Mouse (Mus musculus): ENCODE data around the gene 1600014C23Rik. TPM values are rescaled to one million over a fixed set of nuclear protein-coding genes. Genes with fewer than 3 reads are reported as not detected.

1600014C23Rik gene
- polyA plus RNA-seq, 1 experiment from 2014 or later: not detected

DNA sequence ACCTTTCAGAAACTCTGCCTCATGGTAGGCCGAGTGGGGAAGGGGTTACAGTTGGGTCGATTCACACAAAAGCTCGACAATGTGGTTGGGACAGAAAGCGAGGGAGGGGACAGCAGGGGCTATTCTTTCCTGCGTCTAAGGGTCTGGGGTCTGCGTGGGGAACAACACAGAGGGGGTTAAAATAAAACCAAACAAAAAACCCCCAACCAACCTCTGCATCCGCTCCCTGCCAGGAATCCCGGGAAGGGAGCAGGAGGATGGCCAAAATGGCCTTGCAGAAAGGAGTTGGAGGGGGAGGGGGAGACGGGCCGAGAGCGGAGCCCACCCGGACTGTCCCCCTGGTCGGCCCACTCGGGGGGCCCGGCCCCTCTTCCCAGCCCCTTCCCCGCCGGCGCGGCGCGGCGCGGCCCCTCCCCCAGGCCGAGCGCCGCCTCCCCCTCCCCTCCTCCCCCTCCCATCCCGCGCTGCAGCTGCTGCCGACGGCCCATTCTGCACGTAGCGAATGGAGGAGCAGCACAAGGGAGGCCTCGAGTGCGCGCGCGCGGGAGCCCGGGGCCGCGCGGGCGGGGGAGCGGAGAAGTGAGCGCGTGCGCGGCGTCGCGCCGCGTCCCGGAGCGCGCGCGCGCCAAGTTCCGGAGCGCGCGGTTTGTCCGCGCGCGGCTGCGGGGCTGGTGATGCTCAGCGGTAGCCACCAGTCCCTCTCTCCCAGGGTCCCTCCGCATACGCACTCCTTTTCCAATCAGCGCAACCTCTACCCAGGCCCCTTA, 2.9 kb upstream of the 1600014C23Rik start:
- Histone ChIP-seq H3K4me3 (replicated peaks) (peak overlapping the region; percentile 67), H3K27me3 (peaks cover 46% of the 10 kb centered on the region), H3K36me3 (replicated peaks) (no peaks in the 10 kb centered on the region), H3K9me3 (replicated peaks) (no peaks in the 10 kb centered on the region), H3K27ac (replicated peaks) (peak overlapping the region; percentile 83), H3K4me2 (peak overlapping the region; percentile 97), H3K4me1 (replicated peaks) (peaks cover 48% of the 10 kb centered on the region), H3K9ac (peak overlapping the region; percentile 73)
- under 1% methylated on average over 61 of the region's 72 CpGs for WGBS (ENCODE audit: insufficient replicate concordance)
- peak; percentile 81 for ATAC-seq (ENCODE audit: insufficient read depth)

DNA sequence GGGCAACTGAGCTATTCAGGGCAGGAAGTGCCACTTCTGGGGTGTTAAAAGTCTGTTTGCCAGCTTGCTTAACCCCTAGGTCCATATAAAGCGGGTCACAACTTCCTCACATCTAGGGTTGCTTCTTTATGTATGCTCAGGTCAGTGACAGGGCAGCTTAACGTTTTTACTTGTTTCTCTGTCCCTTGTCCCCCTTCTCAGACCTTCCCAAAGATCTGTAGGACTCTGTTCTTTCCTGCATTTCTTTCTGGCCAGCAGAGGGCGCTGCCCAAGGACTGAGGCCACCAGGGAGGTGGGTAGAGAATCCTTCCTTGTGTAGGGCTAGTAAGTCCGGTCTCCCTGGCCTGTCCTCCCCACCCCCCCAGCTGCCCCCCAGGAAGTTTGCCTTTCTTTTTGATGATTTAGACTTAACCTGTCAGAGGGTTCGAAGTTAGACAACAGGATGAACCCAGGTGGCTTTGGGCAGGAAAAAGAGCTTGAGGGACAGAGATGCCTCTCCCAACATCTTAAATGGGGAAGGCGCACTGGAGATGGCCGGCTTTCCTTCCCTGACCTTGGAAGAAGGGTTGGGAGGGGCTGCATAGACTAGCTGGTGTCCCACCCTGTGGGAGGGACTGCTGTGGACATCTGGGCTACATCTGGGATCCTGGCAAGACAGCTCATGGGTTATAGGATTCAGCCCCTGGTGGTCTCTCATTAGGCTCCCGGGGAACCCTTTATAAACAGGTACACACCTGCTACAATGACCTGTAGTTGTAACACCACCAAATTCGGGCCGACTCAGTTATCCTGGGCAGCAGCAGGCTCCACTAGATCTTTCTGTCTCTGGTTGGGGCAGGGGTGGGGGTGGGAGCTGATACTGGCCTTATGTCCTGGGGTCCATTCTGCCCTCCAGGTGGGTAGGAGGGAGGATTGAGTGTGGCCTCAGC, 2.0 kb upstream of the 1600014C23Rik start:
- H3K4me3 ChIP-seq (replicated peaks): peak overlapping the region; percentile 67
- peak overlapping the region; percentile 83 for H3K27ac ChIP-seq (replicated peaks)
- peak; percentile 47 for ATAC-seq (ENCODE audit: insufficient read depth)
- H3K4me2 ChIP-seq: peak overlapping the region; percentile 97
- peaks cover 54% of the 10 kb centered on the region for H3K27me3 ChIP-seq
- WGBS (ENCODE audit: insufficient replicate concordance): 13% methylated on average over 10 of the region's 10 CpGs
- H3K36me3 ChIP-seq (replicated peaks): no peaks in the 10 kb centered on the region
- H3K9me3 ChIP-seq (replicated peaks): no peaks in the 10 kb centered on the region
- peak overlapping the region; percentile 73 for H3K9ac ChIP-seq
- peaks cover 48% of the 10 kb centered on the region for H3K4me1 ChIP-seq (replicated peaks)

DNA sequence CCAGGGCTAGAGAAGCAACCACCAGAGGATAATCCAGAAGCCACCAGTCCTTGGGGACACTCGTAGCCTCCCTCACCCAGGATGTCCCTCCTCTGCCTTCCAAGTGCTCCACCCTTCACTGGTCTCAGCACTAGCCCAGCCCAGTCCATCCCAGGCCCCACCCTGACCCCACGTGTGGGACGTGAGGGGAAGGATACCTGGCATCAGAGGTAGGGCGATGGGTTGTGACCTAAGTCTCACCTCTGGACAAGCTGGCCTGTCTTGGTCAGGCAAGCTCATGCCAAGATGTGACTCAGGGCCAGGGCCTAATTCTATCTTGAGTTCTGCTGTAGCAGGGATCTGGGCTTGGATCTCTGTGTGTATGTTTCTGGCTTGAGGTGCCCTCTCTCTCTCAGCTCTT, 1.2 kb upstream of the 1600014C23Rik start:
- Histone ChIP-seq H3K9ac (no peak overlapping the region), H3K9me3 (replicated peaks) (no peaks in the 10 kb centered on the region), H3K4me3 (replicated peaks) (no peak overlapping the region), H3K4me1 (replicated peaks) (peaks cover 48% of the 10 kb centered on the region), H3K27me3 (peaks cover 58% of the 10 kb centered on the region), H3K4me2 (no peak overlapping the region), H3K36me3 (replicated peaks) (no peaks in the 10 kb centered on the region), H3K27ac (replicated peaks) (peak overlapping the region; percentile 83; the same call in 1 of the 2 replicates)
- WGBS (ENCODE audit: insufficient replicate concordance): 79% methylated on average over 4 of the region's 4 CpGs
- ATAC-seq (ENCODE audit: insufficient read depth): no peak

- H3K27ac ChIP-seq (replicated peaks): no peak overlapping the region; the same call in 1 of the 2 replicates
- no peak overlapping the region for H3K4me3 ChIP-seq (replicated peaks)
- ATAC-seq (ENCODE audit: insufficient read depth): no peak
- H3K27me3 ChIP-seq: peaks cover 60% of the 10 kb centered on the region
- peaks cover 48% of the 10 kb centered on the region for H3K4me1 ChIP-seq (replicated peaks)
- 40% methylated on average over 3 of the region's 3 CpGs for WGBS (ENCODE audit: insufficient replicate concordance)
- peak overlapping the region; percentile 71 for H3K4me2 ChIP-seq
- H3K9me3 ChIP-seq (replicated peaks): no peaks in the 10 kb centered on the region
- H3K9ac ChIP-seq: no peak overlapping the region
- no peaks in the 10 kb centered on the region for H3K36me3 ChIP-seq (replicated peaks)
These were observed 689 bp upstream of the 1600014C23Rik start for GRCm38 (mm10) chr17:45734333-45734732.

GRCm38 (mm10) chr17:45733038-45733734, 458 bp downstream of the 1600014C23Rik start:
- H3K27me3 ChIP-seq: peaks cover 60% of the 10 kb centered on the region
- H3K9me3 ChIP-seq (replicated peaks): no peaks in the 10 kb centered on the region
- no peak overlapping the region for H3K27ac ChIP-seq (replicated peaks)
- H3K4me1 ChIP-seq (replicated peaks): peaks cover 48% of the 10 kb centered on the region
- ATAC-seq (ENCODE audit: insufficient read depth): no peak
- 61% methylated on average over 19 of the region's 19 CpGs for WGBS (ENCODE audit: insufficient replicate concordance)
- H3K4me2 ChIP-seq: peak overlapping the region; percentile 71
- H3K4me3 ChIP-seq (replicated peaks): peak overlapping the region; percentile 38; the same call in 1 of the 2 replicates
- H3K36me3 ChIP-seq (replicated peaks): no peaks in the 10 kb centered on the region
- H3K9ac ChIP-seq: no peak overlapping the region

GRCm38 (mm10) chr17:45731172-45731864, 2.3 kb downstream of the 1600014C23Rik start:
- Histone ChIP-seq H3K36me3 (replicated peaks) (no peaks in the 10 kb centered on the region), H3K27ac (replicated peaks) (no peak overlapping the region), H3K4me3 (replicated peaks) (no peak overlapping the region), H3K27me3 (peaks cover 52% of the 10 kb centered on the region), H3K9ac (no peak overlapping the region), H3K9me3 (replicated peaks) (no peaks in the 10 kb centered on the region), H3K4me1 (replicated peaks) (peaks cover 47% of the 10 kb centered on the region), H3K4me2 (no peak overlapping the region)
- WGBS (ENCODE audit: insufficient replicate concordance): 25% methylated on average over 9 of the region's 9 CpGs
- ATAC-seq (ENCODE audit: insufficient read depth): no peak

- Histone ChIP-seq H3K9me3 (replicated peaks) (no peaks in the 10 kb centered on the region), H3K36me3 (replicated peaks) (no peaks in the 10 kb centered on the region), H3K4me2 (no peak overlapping the region), H3K27ac (replicated peaks) (no peak overlapping the region), H3K4me1 (replicated peaks) (peaks cover 47% of the 10 kb centered on the region), H3K27me3 (peaks cover 52% of the 10 kb centered on the region), H3K9ac (no peak overlapping the region), H3K4me3 (replicated peaks) (no peak overlapping the region)
- no peak for ATAC-seq (ENCODE audit: insufficient read depth)
- 80% methylated on average over 4 of the region's 4 CpGs for WGBS (ENCODE audit: insufficient replicate concordance)
These were observed 2.9 kb downstream of the 1600014C23Rik start for GRCm38 (mm10) chr17:45730696-45731095.

- peaks cover 43% of the 10 kb centered on the region for H3K27me3 ChIP-seq
- 61% methylated on average over 10 of the region's 10 CpGs for WGBS (ENCODE audit: insufficient replicate concordance)
- no peak overlapping the region for H3K27ac ChIP-seq (replicated peaks)
- no peaks in the 10 kb centered on the region for H3K9me3 ChIP-seq (replicated peaks)
- H3K4me3 ChIP-seq (replicated peaks): no peak overlapping the region
- ATAC-seq (ENCODE audit: insufficient read depth): no peak
- no peak overlapping the region for H3K9ac ChIP-seq
- peaks cover 47% of the 10 kb centered on the region for H3K4me1 ChIP-seq (replicated peaks)
- H3K36me3 ChIP-seq (replicated peaks): no peaks in the 10 kb centered on the region
- H3K4me2 ChIP-seq: no peak overlapping the region
These were observed 4.3 kb downstream of the 1600014C23Rik start for GRCm38 (mm10) chr17:45729387-45729786.

- no peak overlapping the region for H3K4me2 ChIP-seq
- no peak overlapping the region for H3K9ac ChIP-seq
- H3K4me1 ChIP-seq (replicated peaks): peaks cover 45% of the 10 kb centered on the region
- no peaks in the 10 kb centered on the region for H3K9me3 ChIP-seq (replicated peaks)
- H3K27ac ChIP-seq (replicated peaks): 0 out of 2 replicates have a peak overlapping the region, but pooled peaks have one; percentile 1
- H3K27me3 ChIP-seq: peaks cover 36% of the 10 kb centered on the region
- H3K36me3 ChIP-seq (replicated peaks): no peaks in the 10 kb centered on the region
- 69% methylated on average over 8 of the region's 8 CpGs for WGBS (ENCODE audit: insufficient replicate concordance)
- no peak for ATAC-seq (ENCODE audit: insufficient read depth)
- no peak overlapping the region for H3K4me3 ChIP-seq (replicated peaks)
These were observed 5.5 kb downstream of the 1600014C23Rik start for GRCm38 (mm10) chr17:45727983-45728723.

DNA sequence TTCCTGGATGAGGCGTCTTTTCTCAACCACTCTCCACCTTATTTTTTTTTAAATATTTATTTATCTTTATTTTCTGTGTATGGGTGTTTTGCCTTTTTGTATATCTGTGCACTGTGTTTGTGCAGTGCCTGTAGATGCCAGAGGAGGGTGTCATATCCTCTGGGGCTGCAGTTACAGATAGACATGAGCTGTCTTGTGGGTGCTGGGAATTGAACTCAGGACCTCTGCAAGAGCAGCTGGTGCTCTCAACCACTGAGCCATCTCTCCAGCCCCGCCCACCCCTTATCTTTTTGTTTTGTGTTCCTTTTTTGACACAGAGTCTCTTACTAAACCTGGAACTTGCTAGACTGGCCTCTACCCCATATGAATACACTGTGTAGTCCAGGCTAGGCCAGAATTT, 6.2 kb downstream of the 1600014C23Rik start:
- H3K4me1 ChIP-seq (replicated peaks): peaks cover 45% of the 10 kb centered on the region
- no peaks in the 10 kb centered on the region for H3K36me3 ChIP-seq (replicated peaks)
- peaks cover 31% of the 10 kb centered on the region for H3K27me3 ChIP-seq
- no peak overlapping the region for H3K4me2 ChIP-seq
- H3K9ac ChIP-seq: no peak overlapping the region
- H3K27ac ChIP-seq (replicated peaks): 0 out of 2 replicates have a peak overlapping the region, but pooled peaks have one; percentile 1
- H3K9me3 ChIP-seq (replicated peaks): no peaks in the 10 kb centered on the region
- WGBS (ENCODE audit: insufficient replicate concordance): 50% methylated on average over 2 of the region's 2 CpGs
- ATAC-seq (ENCODE audit: insufficient read depth): no peak
- H3K4me3 ChIP-seq (replicated peaks): no peak overlapping the region

Data from liver, embryonic 15.5 days (tissue).